Mouse (Mus musculus): ENCODE measurements at regions not wholly inside any gene's neighbourhood (a gene's known extent, or its start where the extent isn't known, plus 50 kb on each side); places are given as distances from the start of the nearest gene placed in this dataset.

DNA sequence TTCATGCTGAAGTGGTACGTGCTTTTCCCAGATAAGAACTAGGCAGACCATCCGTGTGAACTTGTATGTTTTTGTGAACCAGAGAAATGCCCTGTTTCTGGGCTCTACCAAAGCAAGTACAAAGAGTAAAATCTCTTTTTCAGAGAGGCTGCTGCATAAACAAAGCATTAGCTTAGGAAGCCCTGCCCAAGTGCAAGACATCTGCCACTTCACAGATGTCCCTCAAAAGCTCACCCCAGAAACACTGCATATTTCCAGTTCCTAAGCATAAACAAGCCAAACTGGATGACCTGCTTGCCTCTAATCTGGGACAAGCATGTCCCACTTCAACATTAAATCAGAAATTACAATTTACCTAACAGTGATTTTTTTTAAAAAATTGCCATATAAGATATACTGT lies 556.7 kb downstream of the 1190002N15Rik start:
- no peaks in the 10 kb centered on the region for H3K4me1 ChIP-seq (replicated peaks; ENCODE audit: insufficient read depth, low read length)
- H3K9me3 ChIP-seq (replicated peaks; ENCODE audit: low read length): no peaks in the 10 kb centered on the region
- 63% methylated on average over 2 of the region's 2 CpGs for WGBS
- no peak for TF ChIP-seq CTCF (IDR thresholded peaks at IDR 0.05; ENCODE audit: low read depth)
- ATAC-seq (replicated peaks; ENCODE audit: low FRiP score, low read depth) (no peak), DNase-seq (ENCODE audit: low spot score) (no peak)
- no peaks in the 10 kb centered on the region for H3K36me3 ChIP-seq (ENCODE audit: insufficient read depth, low read length)
- no peak overlapping the region for H3K4me3 ChIP-seq (replicated peaks; ENCODE audit: low read depth, low read length)
- H3K27me3 ChIP-seq (ENCODE audit: insufficient read depth, low read length): no peaks in the 10 kb centered on the region
- no peak overlapping the region for H3K9ac ChIP-seq (ENCODE audit: low read depth, low read length)
- no peak overlapping the region for H3K27ac ChIP-seq
- H3K4me2 ChIP-seq (ENCODE audit: low read length): no peak overlapping the region

- no peaks in the 10 kb centered on the region for H3K36me3 ChIP-seq (ENCODE audit: insufficient read depth, low read length)
- no peaks in the 10 kb centered on the region for H3K27me3 ChIP-seq (ENCODE audit: insufficient read depth, low read length)
- DNase-seq (ENCODE audit: low spot score) (no peak), ATAC-seq (replicated peaks; ENCODE audit: low FRiP score, low read depth) (no peak)
- no peak overlapping the region for H3K9ac ChIP-seq (ENCODE audit: low read depth, low read length)
- 74% methylated on average over 6 of the region's 6 CpGs for WGBS
- H3K9me3 ChIP-seq (replicated peaks; ENCODE audit: low read length): no peaks in the 10 kb centered on the region
- H3K4me1 ChIP-seq (replicated peaks; ENCODE audit: insufficient read depth, low read length): no peaks in the 10 kb centered on the region
- H3K27ac ChIP-seq: no peak overlapping the region
- H3K4me3 ChIP-seq (replicated peaks; ENCODE audit: low read depth, low read length): no peak overlapping the region
- no peak overlapping the region for H3K4me2 ChIP-seq (ENCODE audit: low read length)
- no peak for TF ChIP-seq CTCF (IDR thresholded peaks at IDR 0.05; ENCODE audit: low read depth)
Measured at GRCm38 (mm10) chr9:93969691-93970284, 568.1 kb downstream of the 1190002N15Rik start.

GRCm38 (mm10) chr9:93969118-93969517 lies 568.8 kb downstream of the 1190002N15Rik start:
- Histone ChIP-seq H3K36me3 (ENCODE audit: insufficient read depth, low read length) (no peaks in the 10 kb centered on the region), H3K4me1 (replicated peaks; ENCODE audit: insufficient read depth, low read length) (no peaks in the 10 kb centered on the region), H3K4me3 (replicated peaks; ENCODE audit: low read depth, low read length) (no peak overlapping the region), H3K4me2 (ENCODE audit: low read length) (no peak overlapping the region), H3K27ac (no peak overlapping the region), H3K27me3 (ENCODE audit: insufficient read depth, low read length) (no peaks in the 10 kb centered on the region), H3K9ac (ENCODE audit: low read depth, low read length) (no peak overlapping the region), H3K9me3 (replicated peaks; ENCODE audit: low read length) (no peaks in the 10 kb centered on the region)
- ATAC-seq (replicated peaks; ENCODE audit: low FRiP score, low read depth) (no peak), DNase-seq (ENCODE audit: low spot score) (no peak)
- WGBS: 87% methylated on average over 5 of the region's 5 CpGs
- TF ChIP-seq CTCF (IDR thresholded peaks at IDR 0.05; ENCODE audit: low read depth): no peak

DNA sequence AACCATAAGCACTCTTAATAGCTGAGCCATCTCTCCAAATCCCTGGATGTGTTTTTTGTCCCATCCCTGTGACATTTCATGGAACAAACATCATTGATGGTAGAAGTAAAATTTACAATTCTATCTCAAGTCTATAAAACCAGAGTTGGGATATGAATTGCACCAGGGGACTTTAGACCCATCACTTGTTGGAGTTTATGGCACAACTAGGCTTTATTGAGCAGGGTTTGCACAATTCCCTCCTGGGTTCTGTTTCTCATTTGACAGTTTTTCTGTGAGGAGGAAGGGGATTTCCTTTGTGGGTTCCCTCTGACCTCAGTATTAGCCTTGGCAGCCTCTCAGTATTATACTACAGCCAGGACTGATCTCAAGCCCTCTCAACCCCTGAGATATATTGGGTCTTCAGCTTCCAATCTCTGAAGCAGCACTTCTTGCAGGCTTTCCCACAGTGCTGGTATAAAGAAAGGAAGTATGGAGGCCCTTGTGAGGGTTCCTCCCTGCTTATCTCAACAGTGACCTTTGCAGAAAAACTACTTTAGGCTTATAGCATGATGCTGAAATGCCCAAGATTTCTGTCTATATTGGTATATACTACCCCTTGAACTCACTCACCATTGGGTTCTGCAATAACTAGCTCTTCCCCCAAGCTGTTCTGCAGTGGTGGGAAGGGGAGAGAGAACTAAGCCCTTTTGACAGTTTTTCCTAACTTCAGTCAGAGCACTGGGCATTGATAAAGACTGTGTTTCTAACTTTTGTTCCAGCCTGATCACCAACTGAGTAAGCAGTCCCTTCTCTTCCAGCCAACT lies 582.4 kb downstream of the 1190002N15Rik start:
- H3K4me1 ChIP-seq (replicated peaks; ENCODE audit: insufficient read depth, low read length): no peaks in the 10 kb centered on the region
- ATAC-seq (replicated peaks; ENCODE audit: low FRiP score, low read depth) (no peak), DNase-seq (ENCODE audit: low spot score) (no peak)
- H3K4me2 ChIP-seq (ENCODE audit: low read length): no peak overlapping the region
- H3K36me3 ChIP-seq (ENCODE audit: insufficient read depth, low read length): no peaks in the 10 kb centered on the region
- no peaks in the 10 kb centered on the region for H3K9me3 ChIP-seq (replicated peaks; ENCODE audit: low read length)
- no peaks in the 10 kb centered on the region for H3K27me3 ChIP-seq (ENCODE audit: insufficient read depth, low read length)
- H3K4me3 ChIP-seq (replicated peaks; ENCODE audit: low read depth, low read length): no peak overlapping the region
- no peak for TF ChIP-seq CTCF (IDR thresholded peaks at IDR 0.05; ENCODE audit: low read depth)
- H3K27ac ChIP-seq: no peak overlapping the region
- no peak overlapping the region for H3K9ac ChIP-seq (ENCODE audit: low read depth, low read length)

GRCm38 (mm10) chr9:93948671-93949070 lies 589.2 kb downstream of the 1190002N15Rik start:
- Histone ChIP-seq H3K4me2 (ENCODE audit: low read length) (no peak overlapping the region), H3K36me3 (ENCODE audit: insufficient read depth, low read length) (no peaks in the 10 kb centered on the region), H3K9ac (ENCODE audit: low read depth, low read length) (no peak overlapping the region), H3K27ac (no peak overlapping the region), H3K9me3 (replicated peaks; ENCODE audit: low read length) (no peaks in the 10 kb centered on the region), H3K4me1 (replicated peaks; ENCODE audit: insufficient read depth, low read length) (no peaks in the 10 kb centered on the region), H3K4me3 (replicated peaks; ENCODE audit: low read depth, low read length) (no peak overlapping the region), H3K27me3 (ENCODE audit: insufficient read depth, low read length) (no peaks in the 10 kb centered on the region)
- no peak for TF ChIP-seq CTCF (IDR thresholded peaks at IDR 0.05; ENCODE audit: low read depth)
- no peak for DNase-seq (ENCODE audit: low spot score)
- ATAC-seq (replicated peaks; ENCODE audit: low FRiP score, low read depth): no peak
- WGBS: 71% methylated on average over 1 of the region's 1 CpGs

DNA sequence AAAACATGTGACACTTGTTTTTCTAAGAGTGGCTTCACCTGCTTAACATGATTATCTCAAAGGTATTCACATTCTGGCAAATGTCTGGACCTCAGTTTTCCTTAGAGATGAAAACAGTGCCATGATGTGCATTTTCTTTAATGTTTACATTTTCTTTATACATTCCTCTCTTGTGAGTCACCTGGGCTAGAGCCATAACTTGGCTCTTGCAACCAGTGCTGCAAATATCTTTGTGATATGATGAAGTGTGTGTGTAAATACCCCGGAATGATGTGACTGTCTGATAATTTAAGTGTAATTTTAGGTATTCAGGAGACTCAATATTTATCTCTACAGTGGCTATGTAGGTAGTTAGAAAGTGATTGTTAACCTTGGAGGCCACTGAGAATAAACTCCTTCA lies 590.8 kb downstream of the 1190002N15Rik start:
- ATAC-seq (replicated peaks; ENCODE audit: low FRiP score, low read depth) (no peak), DNase-seq (ENCODE audit: low spot score) (no peak)
- WGBS: 80% methylated on average over 1 of the region's 1 CpGs
- Histone ChIP-seq H3K27ac (no peak overlapping the region), H3K4me2 (ENCODE audit: low read length) (no peak overlapping the region), H3K4me3 (replicated peaks; ENCODE audit: low read depth, low read length) (no peak overlapping the region), H3K36me3 (ENCODE audit: insufficient read depth, low read length) (no peaks in the 10 kb centered on the region), H3K27me3 (ENCODE audit: insufficient read depth, low read length) (no peaks in the 10 kb centered on the region), H3K4me1 (replicated peaks; ENCODE audit: insufficient read depth, low read length) (no peaks in the 10 kb centered on the region), H3K9me3 (replicated peaks; ENCODE audit: low read length) (no peaks in the 10 kb centered on the region), H3K9ac (ENCODE audit: low read depth, low read length) (no peak overlapping the region)
- no peak for TF ChIP-seq CTCF (IDR thresholded peaks at IDR 0.05; ENCODE audit: low read depth)
